Mouse (Mus musculus): ENCODE measurements around the gene Usp54. TPM values are rescaled to one million over a fixed set of nuclear protein-coding genes. Genes with fewer than 3 reads are reported as not detected.

Gene Usp54
- 10 to 100 TPM; 42.2 to 48.8 TPM for total RNA-seq (2021)
- long read RNA-seq, experiment 1, full-length matches to known transcripts = 1 of 18 reads
- long read RNA-seq, experiment 1, partial matches to known transcripts = 4 of 18 reads
- long read RNA-seq, experiment 1, other reads (novel, unspliced or antisense) = 13 of 18 reads
- long read RNA-seq, experiment 2, full-length matches to known transcripts = 3 of 28 reads
- long read RNA-seq, experiment 2, partial matches to known transcripts = 9 of 28 reads
- long read RNA-seq, experiment 2, other reads (novel, unspliced or antisense) = 16 of 28 reads

- intact Hi-C loops (cut with DNase I) = loop anchor here (5.0 kb wide), 1 partner anchor 64 kb away; no protein-coding TSS in a partner anchor
Observed at GRCm38 (mm10) chr14:20640644-20641437, at the start of gene Usp54. Gene Usp54, minus strand, starts transcription at chr14:20641063.

GRCm38 (mm10) chr14:20689009-20689408 lies 48.1 kb upstream of the Usp54 start:
- intact Hi-C loops (cut with DNase I) = no loop called here
- DNase-seq (ENCODE audit: extremely low spot score in 1 of 2, low spot score in 2 of 2) = no peak
- no peak for TF ChIP-seq CTCF (IDR thresholded peaks at IDR 0.05)
- Histone ChIP-seq H3K27ac (no peak overlapping the region), H3K4me3 (no peak overlapping the region)

More at GRCm38 (mm10) chr14:20640644-20641437, at the start of gene Usp54:
- peak within 1 kb of the TSS; percentile 96 for H3K27ac ChIP-seq
- DNase-seq (ENCODE audit: extremely low spot score in 1 of 2, low spot score in 2 of 2) = peak; percentile 97 to 98
- no peak for TF ChIP-seq CTCF (IDR thresholded peaks at IDR 0.05)
- H3K4me3 ChIP-seq = peak within 1 kb of the TSS; percentile 81

GRCm38 (mm10) chr14:20686576-20686975 lies 45.7 kb upstream of the Usp54 start:
- Histone ChIP-seq H3K4me3 (no peak overlapping the region), H3K27ac (no peak overlapping the region)
- no peak for TF ChIP-seq CTCF (IDR thresholded peaks at IDR 0.05)
- intact Hi-C loops (cut with DNase I) = no loop called here
- DNase-seq (ENCODE audit: extremely low spot score in 1 of 2, low spot score in 2 of 2) = no peak

- Histone ChIP-seq H3K27ac (no peak overlapping the region), H3K4me3 (no peak overlapping the region)
- intact Hi-C loops (cut with DNase I) = no loop called here
- TF ChIP-seq CTCF (IDR thresholded peaks at IDR 0.05) = no peak
- no peak for DNase-seq (ENCODE audit: extremely low spot score in 1 of 2, low spot score in 2 of 2)
Observed at GRCm38 (mm10) chr14:20682498-20682897, 41.6 kb upstream of the Usp54 start.

GRCm38 (mm10) chr14:20681742-20682141 lies 40.9 kb upstream of the Usp54 start:
- no peak for TF ChIP-seq CTCF (IDR thresholded peaks at IDR 0.05)
- DNase-seq (ENCODE audit: extremely low spot score in 1 of 2, low spot score in 2 of 2) = no peak
- Histone ChIP-seq H3K27ac (no peak overlapping the region), H3K4me3 (no peak overlapping the region)
- intact Hi-C loops (cut with DNase I) = no loop called here

GRCm38 (mm10) chr14:20677906-20678305 lies 37.0 kb upstream of the Usp54 start:
- TF ChIP-seq CTCF (IDR thresholded peaks at IDR 0.05) = no peak
- no peak for DNase-seq (ENCODE audit: extremely low spot score in 1 of 2, low spot score in 2 of 2)
- H3K4me3 ChIP-seq = no peak overlapping the region
- no peak overlapping the region for H3K27ac ChIP-seq
- intact Hi-C loops (cut with DNase I) = no loop called here

GRCm38 (mm10) chr14:20674064-20674833 lies 33.4 kb upstream of the Usp54 start, which contains the start of gene Sec24c:
Gene Sec24c, plus strand, starts transcription at chr14:20674308.
- intact Hi-C loops (cut with DNase I) = no loop called here
- peak within 1 kb of the TSS; percentile 76 for H3K4me3 ChIP-seq
- TF ChIP-seq CTCF (IDR thresholded peaks at IDR 0.05) = no peak
- peak within 1 kb of the TSS; percentile 88 for H3K27ac ChIP-seq
- DNase-seq (ENCODE audit: extremely low spot score in 1 of 2, low spot score in 2 of 2) = peak; percentile 96 to 99

- Histone ChIP-seq H3K27ac (peak overlapping the region; percentile 63; the same call in 1 of the 2 replicates), H3K4me3 (peak overlapping the region; percentile 76)
- no peak; the same call in 1 of the 2 replicates for TF ChIP-seq CTCF (IDR thresholded peaks at IDR 0.05)
- intact Hi-C loops (cut with DNase I) = no loop called here
- DNase-seq (ENCODE audit: extremely low spot score in 1 of 2, low spot score in 2 of 2) = peak; percentile 43 to 56
Observed at GRCm38 (mm10) chr14:20673735-20674063, 32.8 kb upstream of the Usp54 start.

- TF ChIP-seq CTCF (IDR thresholded peaks at IDR 0.05) = peak; percentile 43
- intact Hi-C loops (cut with DNase I) = no loop called here
- no peak for DNase-seq (ENCODE audit: extremely low spot score in 1 of 2, low spot score in 2 of 2)
- Histone ChIP-seq H3K4me3 (no peak overlapping the region), H3K27ac (no peak overlapping the region)
Observed at GRCm38 (mm10) chr14:20672990-20673389, 32.1 kb upstream of the Usp54 start.

GRCm38 (mm10) chr14:20668154-20668810 lies 27.4 kb upstream of the Usp54 start, which contains the start of gene Synpo2l:
Gene Synpo2l, minus strand, starts transcription at chr14:20668354.
- Histone ChIP-seq H3K4me3 (no peak within 1 kb of the TSS), H3K27ac (no peak within 1 kb of the TSS)
- no peak for TF ChIP-seq CTCF (IDR thresholded peaks at IDR 0.05)
- no peak for DNase-seq (ENCODE audit: extremely low spot score in 1 of 2, low spot score in 2 of 2)
- intact Hi-C loops (cut with DNase I) = no loop called here

- H3K27ac ChIP-seq = no peak overlapping the region
- no peak for DNase-seq (ENCODE audit: extremely low spot score in 1 of 2, low spot score in 2 of 2)
- intact Hi-C loops (cut with DNase I) = no loop called here
- TF ChIP-seq CTCF (IDR thresholded peaks at IDR 0.05) = no peak
- no peak overlapping the region for H3K4me3 ChIP-seq
Observed at GRCm38 (mm10) chr14:20667469-20667868, 26.6 kb upstream of the Usp54 start.

All from left cerebral cortex, adult 2 months (tissue).